ENCODE assay signal across 8 mouse cellular contexts in the genomic region with DNA sequence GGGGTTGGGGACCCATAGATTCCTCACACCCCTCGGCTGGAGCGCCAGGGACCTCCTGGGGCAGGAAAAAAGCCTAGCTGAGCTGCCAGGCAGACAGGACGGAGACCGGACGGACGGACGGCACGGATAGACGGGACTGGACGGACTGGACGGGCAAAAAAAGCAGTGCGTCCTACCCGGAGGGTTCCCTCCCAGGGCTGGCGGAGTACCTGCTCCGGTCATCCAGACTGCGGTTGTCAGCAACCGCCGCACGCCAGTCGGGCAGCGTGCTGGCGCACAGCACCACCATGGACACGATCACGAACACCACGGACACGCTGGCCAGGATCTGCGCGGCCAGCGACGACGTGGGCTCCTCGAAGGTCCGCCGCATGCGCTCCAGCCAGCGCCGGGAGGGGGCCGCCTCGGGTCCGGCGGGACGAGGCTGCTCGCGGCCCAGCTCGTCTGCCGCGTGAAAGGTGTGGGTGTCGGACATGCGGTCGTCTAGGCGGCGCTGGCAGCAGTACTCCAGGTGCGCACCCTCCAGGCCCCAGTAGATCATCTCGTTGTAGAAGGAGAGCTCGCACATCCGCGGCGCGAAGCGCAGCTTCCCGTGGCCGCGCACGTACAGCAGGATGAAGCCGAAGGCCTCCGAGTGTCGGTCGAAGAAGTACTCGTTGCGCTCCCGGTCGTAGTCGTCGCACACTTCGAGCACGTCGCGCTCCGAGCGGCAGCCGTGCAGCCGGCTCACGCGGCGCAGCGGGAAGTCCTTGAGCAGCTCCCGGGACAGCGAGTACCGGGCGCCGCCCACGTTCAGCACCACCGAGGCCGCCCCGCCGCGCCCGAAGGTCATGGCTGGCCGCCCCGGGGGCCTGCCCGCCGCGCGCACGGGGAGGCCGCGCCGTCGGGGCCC. TPM values are rescaled to one million over a fixed set of nuclear protein-coding genes. Genes with fewer than 3 reads are reported as not detected.
DNase-seq lines count a peak whose midpoint lies in the region; ATAC-seq and TF ChIP-seq lines count a peak whose summit lies in the region.
"Had no signal": no experiment of that assay in that cellular context is flagged by ENCODE, and none has a peak within 500 bp of the region (broad histone marks: within the 10 kb centered on the region; RNA-seq: fewer than 3 reads in every experiment).

No protein-coding gene starts in this region.

- H3K4me1 ChIP-seq in forebrain, embryonic 15.5 days, result peaks cover 28% of the 10 kb centered on the region
- H3K4me1 ChIP-seq in intestine, postnatal 0 days (replicated peaks; ENCODE audit: control insufficient read depth, insufficient read depth, low read length), result peaks cover 5% of the 10 kb centered on the region
- H3K4me1 ChIP-seq in liver, embryonic 15.5 days (replicated peaks), result peaks cover 30% of the 10 kb centered on the region
- peaks cover 21% of the 10 kb centered on the region for H3K4me1 ChIP-seq in neural tube, embryonic 12.5 days

- 2% methylated on average over 108 of the region's 109 CpGs for WGBS in forebrain, embryonic 15.5 days
- 2% methylated on average over 108 of the region's 109 CpGs for WGBS in intestine, postnatal 0 days
- WGBS in liver, embryonic 15.5 days (ENCODE audit: insufficient replicate concordance), result 3% methylated on average over 109 of the region's 109 CpGs
- WGBS in neural tube, embryonic 12.5 days, result 2% methylated on average over 109 of the region's 109 CpGs

- H3K36me3 ChIP-seq in forebrain, embryonic 15.5 days, result no peaks in the 10 kb centered on the region
- H3K36me3 ChIP-seq in intestine, postnatal 0 days (ENCODE audit: control insufficient read depth, insufficient read depth), result no peaks in the 10 kb centered on the region
- H3K36me3 ChIP-seq in liver, embryonic 15.5 days (replicated peaks), result no peaks in the 10 kb centered on the region
- H3K36me3 ChIP-seq in neural tube, embryonic 12.5 days, result no peaks in the 10 kb centered on the region

- H3K27ac ChIP-seq in forebrain, embryonic 15.5 days (replicated peaks), result no peak overlapping the region
- H3K27ac ChIP-seq in intestine, postnatal 0 days (ENCODE audit: low read depth, low read length), result no peak overlapping the region
- H3K27ac ChIP-seq in liver, embryonic 15.5 days (replicated peaks), result no peak overlapping the region
- H3K27ac ChIP-seq in neural tube, embryonic 12.5 days, result no peak overlapping the region

- peaks cover 67% of the 10 kb centered on the region for H3K27me3 ChIP-seq in forebrain, embryonic 15.5 days
- H3K27me3 ChIP-seq in intestine, postnatal 0 days (replicated peaks; ENCODE audit: control insufficient read depth, insufficient read depth, low read length), result peaks cover 65% of the 10 kb centered on the region
- H3K27me3 ChIP-seq in liver, embryonic 15.5 days, result peaks cover 97% of the 10 kb centered on the region
- peaks cover 50% of the 10 kb centered on the region for H3K27me3 ChIP-seq in neural tube, embryonic 12.5 days (replicated peaks)

- H3K9me3 ChIP-seq in forebrain, embryonic 15.5 days, result no peaks in the 10 kb centered on the region
- no peaks in the 10 kb centered on the region for H3K9me3 ChIP-seq in intestine, postnatal 0 days (ENCODE audit: control insufficient read depth)
- H3K9me3 ChIP-seq in liver, embryonic 15.5 days (replicated peaks), result no peaks in the 10 kb centered on the region
- no peaks in the 10 kb centered on the region for H3K9me3 ChIP-seq in neural tube, embryonic 12.5 days

- H3K4me2 ChIP-seq in forebrain, embryonic 15.5 days (replicated peaks), result peak overlapping the region; percentile 87
- H3K4me2 ChIP-seq in intestine, postnatal 0 days (replicated peaks; ENCODE audit: low read depth), result peak overlapping the region; percentile 94
- H3K4me2 ChIP-seq in liver, embryonic 15.5 days, result peak overlapping the region; percentile 90
- H3K4me2 ChIP-seq in neural tube, embryonic 12.5 days (replicated peaks), result peak overlapping the region; percentile 91

- peak overlapping the region; percentile 39 for H3K9ac ChIP-seq in forebrain, embryonic 15.5 days (replicated peaks)
- H3K9ac ChIP-seq in intestine, postnatal 0 days (ENCODE audit: low read depth, low read length), result peak overlapping the region; percentile 40; the same call in 1 of the 2 replicates
- H3K9ac ChIP-seq in liver, embryonic 15.5 days, result no peak overlapping the region; the same call in 1 of the 2 replicates
- H3K9ac ChIP-seq in neural tube, embryonic 12.5 days, result peak overlapping the region; percentile 58

- no peak for TF ChIP-seq CTCF in intestine, postnatal 0 days (IDR thresholded peaks at IDR 0.05; ENCODE audit: low read depth)

- peak; percentile 47 for DNase-seq in ES-CJ7 (ENCODE audit: low read depth, low spot score)
- DNase-seq in adrenal gland, adult 18-20 months (ENCODE audit: low spot score in 2 of 2), result peak; percentile 58 to 63
- DNase-seq in testis, postnatal 14 days (ENCODE audit: low spot score), result peak; percentile 62

- peak; percentile 50 for ATAC-seq in forebrain, embryonic 15.5 days (replicated peaks)
- peak; percentile 60 for ATAC-seq in intestine, postnatal 0 days
- ATAC-seq in liver, embryonic 15.5 days (ENCODE audit: insufficient read depth), result peak; percentile 59
- ATAC-seq in neural tube, embryonic 12.5 days (ENCODE audit: low FRiP score, low read depth), result peak; percentile 45; the same call in 1 of the 2 replicates

- H3K4me3 ChIP-seq in forebrain, embryonic 15.5 days, result peak overlapping the region; percentile 56
- peak overlapping the region; percentile 59 for H3K4me3 ChIP-seq in intestine, postnatal 0 days (ENCODE audit: low read depth, low read length)
- peak overlapping the region; percentile 63 for H3K4me3 ChIP-seq in liver, embryonic 15.5 days (replicated peaks)
- H3K4me3 ChIP-seq in neural tube, embryonic 12.5 days, result peak overlapping the region; percentile 53

RNA-seq across cellular contexts. Expression of gene Kcng3, which starts 0.7 kb away (rescaled TPM):
- 10 to 100 TPM in 1 of 2 experiments, 1 to 10 TPM in 1; 9.7 to 10.9 TPM for total RNA-seq in adrenal gland, adult 18-20 months (2021)
- 0.06 TPM in 1 of 2 replicates, not detected in the other for polyA plus RNA-seq in forebrain, embryonic 15.5 days (2015; fragmentation: Nextera tagmentation; extraction: Ambion mirVana)
- polyA plus RNA-seq in intestine, postnatal 0 days (2015; fragmentation: Nextera tagmentation; extraction: Ambion mirVana), result not detected in 2 replicates
- polyA plus RNA-seq in liver, embryonic 15.5 days (2015; fragmentation: Nextera tagmentation; extraction: Ambion mirVana), result not detected in 2 replicates
- not detected in 2 replicates for polyA plus RNA-seq in neural tube, embryonic 12.5 days (2016; fragmentation: Nextera tagmentation; extraction: Ambion mirVana)
- total RNA-seq: neutrophil, adult 5-6 weeks had no signal
